Mouse (Mus musculus) liver (tissue): ENCODE measurements at regions not wholly inside any gene's neighbourhood (a gene's known extent, or its start where the extent isn't known, plus 50 kb on each side); places are given as distances from the start of the nearest gene placed in this dataset.
"Not testable (repeated sequence)": the region's sequence is repeated elsewhere in the genome, so short reads cannot be mapped to it uniquely, and the experiment has no call there.

Experiments used
- DNase-seq: peaks from one replicate; pipeline ENCODE4 v3.0.0-alpha.2; 2020; ENCODE audit warnings: mixed read lengths

- no peak for DNase-seq
Observed at GRCm38 (mm10) chr15:3171774-3172173, 96.6 kb upstream of the Selenop start.

GRCm38 (mm10) chr15:3174072-3174471, 94.3 kb upstream of the Selenop start:
- DNase-seq, result peak; percentile 6

- no peak for DNase-seq
Observed at GRCm38 (mm10) chr15:3174848-3175247, 93.5 kb upstream of the Selenop start.

- peak; percentile 42 for DNase-seq
Observed at GRCm38 (mm10) chr15:3201912-3202653, 66.3 kb upstream of the Selenop start.

DNA sequence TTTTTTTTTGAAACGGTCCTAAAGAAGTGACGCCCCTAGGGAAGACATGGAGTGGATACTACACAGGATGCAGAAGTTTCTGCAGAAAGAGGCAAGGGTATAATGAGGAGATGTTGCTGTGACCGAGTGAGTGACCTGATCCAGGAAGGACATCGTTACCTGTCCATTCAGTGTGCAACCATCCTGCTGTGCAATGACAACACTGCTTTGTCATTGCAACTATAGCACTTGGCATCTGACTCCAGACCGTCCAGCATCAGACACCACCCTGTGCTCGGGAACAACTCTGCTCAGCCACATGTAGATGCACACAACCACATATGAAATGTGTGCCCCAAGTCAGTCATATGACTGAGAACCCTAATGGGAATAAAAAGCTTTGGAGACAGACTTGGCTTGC, 62.8 kb upstream of the Selenop start:
- no peak for DNase-seq

GRCm38 (mm10) chr15:3206076-3206475, 62.3 kb upstream of the Selenop start:
- DNase-seq, result not testable (repeated sequence)

- DNase-seq, result no peak
Observed at GRCm38 (mm10) chr15:3213721-3214120, 54.6 kb upstream of the Selenop start.

GRCm38 (mm10) chr15:3215201-3215600, 53.1 kb upstream of the Selenop start:
- no peak for DNase-seq
